Mouse (Mus musculus): ENCODE measurements around the gene Misp. TPM values are rescaled to one million over a fixed set of nuclear protein-coding genes. Genes with fewer than 3 reads are reported as not detected.
A peak's percentile ranks its signal among the peaks of the same experiment; 100 is the strongest.

Misp gene
- total and polyA plus RNA-seq, 2 experiments, result 0.18 to 0.51 TPM

GRCm38 (mm10) chr10:79874290-79874862, 53.6 kb downstream of the Misp start, which contains the start of the genes Prtn3 and Plppr3:
Gene Prtn3, plus strand, starts transcription at chr10:79874476.
Gene Plppr3, minus strand, starts transcription at chr10:79874634.
- no peak within 1 kb of the TSS for H3K27ac ChIP-seq (replicated peaks; ENCODE audit: insufficient read depth, low read depth, low read length)
- TF ChIP-seq CTCF (IDR thresholded peaks at IDR 0.05; ENCODE audit: low read depth, low read length) (no peak), POLR2A (IDR thresholded peaks at IDR 0.05; ENCODE audit: extremely low read depth, insufficient read depth, low read length) (no peak)
- WGBS, result 4% methylated on average over 52 of the region's 57 CpGs

GRCm38 (mm10) chr10:79877174-79877573, 56.4 kb downstream of the Misp start:
- Histone ChIP-seq H3K36me3 (ENCODE audit: control insufficient read depth, insufficient read depth, low read length) (no peaks in the 10 kb centered on the region), H3K9ac (ENCODE audit: low read depth, low read length) (no peak overlapping the region), H3K4me1 (ENCODE audit: control insufficient read depth, insufficient read depth, low read length) (peaks cover 6% of the 10 kb centered on the region), H3K4me3 (ENCODE audit: insufficient read depth, low read depth, low read length) (no peak overlapping the region), H3K27me3 (ENCODE audit: control insufficient read depth, insufficient read depth, low read length) (peaks cover 4% of the 10 kb centered on the region; the same call in 1 of the 2 replicates), H3K79me2 (ENCODE audit: control insufficient read depth, insufficient read depth, low read length) (no peaks in the 10 kb centered on the region), H3K27ac (replicated peaks; ENCODE audit: insufficient read depth, low read depth, low read length) (no peak overlapping the region)
- 58% methylated on average over 1 of the region's 1 CpGs for WGBS
- TF ChIP-seq CTCF (IDR thresholded peaks at IDR 0.05; ENCODE audit: low read depth, low read length) (no peak), POLR2A (IDR thresholded peaks at IDR 0.05; ENCODE audit: extremely low read depth, insufficient read depth, low read length) (no peak)
- peak; percentile 52 for DNase-seq (ENCODE audit: extremely low read depth, low read depth, low spot score)

More at GRCm38 (mm10) chr10:79874290-79874862, 53.6 kb downstream of the Misp start, which contains the start of the genes Prtn3 and Plppr3:
- H3K79me2 ChIP-seq (ENCODE audit: control insufficient read depth, insufficient read depth, low read length), result no peaks in the 10 kb centered on the region
- peak within 1 kb of the TSS; percentile 38; the same call in 1 of the 2 replicates for H3K9ac ChIP-seq (ENCODE audit: low read depth, low read length)
- peak within 1 kb of the TSS; percentile 55; the same call in 1 of the 2 replicates for H3K4me3 ChIP-seq (ENCODE audit: insufficient read depth, low read depth, low read length)
- peaks cover 4% of the 10 kb centered on the region for H3K4me1 ChIP-seq (ENCODE audit: control insufficient read depth, insufficient read depth, low read length)
- no peaks in the 10 kb centered on the region for H3K36me3 ChIP-seq (ENCODE audit: control insufficient read depth, insufficient read depth, low read length)
- peaks cover 4% of the 10 kb centered on the region; the same call in 1 of the 2 replicates for H3K27me3 ChIP-seq (ENCODE audit: control insufficient read depth, insufficient read depth, low read length)
- DNase-seq (ENCODE audit: extremely low read depth, low read depth, low spot score), result no peak

- peaks cover 6% of the 10 kb centered on the region for H3K4me1 ChIP-seq (ENCODE audit: control insufficient read depth, insufficient read depth, low read length)
- H3K9ac ChIP-seq (ENCODE audit: low read depth, low read length), result no peak overlapping the region
Observed at GRCm38 (mm10) chr10:79877757-79878156, 57.0 kb downstream of the Misp start.

GRCm38 (mm10) chr10:79879527-79879926, 58.7 kb downstream of the Misp start:
- no peaks in the 10 kb centered on the region for H3K79me2 ChIP-seq (ENCODE audit: control insufficient read depth, insufficient read depth, low read length)
- no peak overlapping the region for H3K9ac ChIP-seq (ENCODE audit: low read depth, low read length)
- no peaks in the 10 kb centered on the region for H3K36me3 ChIP-seq (ENCODE audit: control insufficient read depth, insufficient read depth, low read length)
- no peak for DNase-seq (ENCODE audit: extremely low read depth, low read depth, low spot score)
- no peak overlapping the region for H3K27ac ChIP-seq (replicated peaks; ENCODE audit: insufficient read depth, low read depth, low read length)
- TF ChIP-seq POLR2A (IDR thresholded peaks at IDR 0.05; ENCODE audit: extremely low read depth, insufficient read depth, low read length) (no peak), CTCF (IDR thresholded peaks at IDR 0.05; ENCODE audit: low read depth, low read length) (no peak)
- no peak overlapping the region for H3K4me3 ChIP-seq (ENCODE audit: insufficient read depth, low read depth, low read length)
- WGBS, result 41% methylated on average over 3 of the region's 3 CpGs
- H3K27me3 ChIP-seq (ENCODE audit: control insufficient read depth, insufficient read depth, low read length), result peaks cover 2% of the 10 kb centered on the region; the same call in 1 of the 2 replicates
- peaks cover 11% of the 10 kb centered on the region for H3K4me1 ChIP-seq (ENCODE audit: control insufficient read depth, insufficient read depth, low read length)

More at GRCm38 (mm10) chr10:79877757-79878156, 57.0 kb downstream of the Misp start:
- Histone ChIP-seq H3K36me3 (ENCODE audit: control insufficient read depth, insufficient read depth, low read length) (no peaks in the 10 kb centered on the region), H3K27me3 (ENCODE audit: control insufficient read depth, insufficient read depth, low read length) (peaks cover 4% of the 10 kb centered on the region; the same call in 1 of the 2 replicates), H3K27ac (replicated peaks; ENCODE audit: insufficient read depth, low read depth, low read length) (peak overlapping the region; percentile 49), H3K79me2 (ENCODE audit: control insufficient read depth, insufficient read depth, low read length) (no peaks in the 10 kb centered on the region), H3K4me3 (ENCODE audit: insufficient read depth, low read depth, low read length) (no peak overlapping the region)
- TF ChIP-seq POLR2A (IDR thresholded peaks at IDR 0.05; ENCODE audit: extremely low read depth, insufficient read depth, low read length) (no peak), CTCF (IDR thresholded peaks at IDR 0.05; ENCODE audit: low read depth, low read length) (no peak)
- WGBS, result 15% methylated on average over 12 of the region's 12 CpGs
- peak; percentile 62 for DNase-seq (ENCODE audit: extremely low read depth, low read depth, low spot score)

Other genes with a start within 250 kb of the Misp start
Only the 30 nearest of the 34 such genes appear.
- 0.07 and 0.09 TPM in 2 replicates for gene Shc2, start 183.1 kb upstream of the Misp start, total RNA-seq (2014; rRNA removed)
- gene Shc2, start 183.1 kb upstream of the Misp start, polyA plus RNA-seq (2012; rRNA removed), result 0.07 and 0.10 TPM in 2 replicates
- not detected in 2 replicates for gene Odf3l2, start 175.3 kb upstream of the Misp start, total RNA-seq (2014; rRNA removed)
- not detected in 2 replicates for gene Odf3l2, start 175.3 kb upstream of the Misp start, polyA plus RNA-seq (2012; rRNA removed)
- 0.60 TPM in 1 of 2 replicates, not detected in the other for gene Madcam1, start 156.4 kb upstream of the Misp start, total RNA-seq (2014; rRNA removed)
- not detected in 2 replicates for gene Madcam1, start 156.4 kb upstream of the Misp start, polyA plus RNA-seq (2012; rRNA removed)
- gene Tpgs1, start 151.6 kb upstream of the Misp start, total RNA-seq (2014; rRNA removed), result 18.2 and 24.4 TPM in 2 replicates
- 48.5 and 58.9 TPM in 2 replicates for gene Tpgs1, start 151.6 kb upstream of the Misp start, polyA plus RNA-seq (2012; rRNA removed)
- 82.1 and 91.1 TPM in 2 replicates for gene Cdc34, start 138.8 kb upstream of the Misp start, total RNA-seq (2014; rRNA removed)
- gene Cdc34, start 138.8 kb upstream of the Misp start, polyA plus RNA-seq (2012; rRNA removed), result 215 and 222 TPM in 2 replicates
- 0.09 and 0.34 TPM in 2 replicates for gene Gzmm, start 132.0 kb upstream of the Misp start, total RNA-seq (2014; rRNA removed)
- gene Gzmm, start 132.0 kb upstream of the Misp start, polyA plus RNA-seq (2012; rRNA removed), result 0.09 and 0.37 TPM in 2 replicates
- 652 and 839 TPM in 2 replicates for gene Bsg, start 116.5 kb upstream of the Misp start, total RNA-seq (2014; rRNA removed)
- 523 and 643 TPM in 2 replicates for gene Bsg, start 116.5 kb upstream of the Misp start, polyA plus RNA-seq (2012; rRNA removed)
- 0.09 and 0.13 TPM in 2 replicates for gene Hcn2, start 104.4 kb upstream of the Misp start, total RNA-seq (2014; rRNA removed)
- gene Hcn2, start 104.4 kb upstream of the Misp start, polyA plus RNA-seq (2012; rRNA removed), result 0.45 and 0.67 TPM in 2 replicates
- gene Polrmt, start 74.4 kb upstream of the Misp start, total RNA-seq (2014; rRNA removed), result 7.7 and 12.8 TPM in 2 replicates
- 32.7 and 42.4 TPM in 2 replicates for gene Polrmt, start 74.4 kb upstream of the Misp start, polyA plus RNA-seq (2012; rRNA removed)
- not detected in 2 replicates for gene Fgf22, start 65.9 kb upstream of the Misp start, total RNA-seq (2014; rRNA removed)
- not detected in 2 replicates for gene Fgf22, start 65.9 kb upstream of the Misp start, polyA plus RNA-seq (2012; rRNA removed)
- gene Rnf126, start 54.0 kb upstream of the Misp start, total RNA-seq (2014; rRNA removed), result 7.6 and 11.7 TPM in 2 replicates
- gene Rnf126, start 54.0 kb upstream of the Misp start, polyA plus RNA-seq (2012; rRNA removed), result 65.1 and 70.6 TPM in 2 replicates
- gene Fstl3, start 43.7 kb upstream of the Misp start, total RNA-seq (2014; rRNA removed), result 0.09 and 0.27 TPM in 2 replicates
- gene Fstl3, start 43.7 kb upstream of the Misp start, polyA plus RNA-seq (2012; rRNA removed), result 0.18 and 0.60 TPM in 2 replicates
- gene Prss57, start 30.0 kb upstream of the Misp start, total RNA-seq (2014; rRNA removed), result not detected in 2 replicates
- not detected in 2 replicates for gene Prss57, start 30.0 kb upstream of the Misp start, polyA plus RNA-seq (2012; rRNA removed)
- 0.81 and 0.92 TPM in 2 replicates for gene Palm, start 27.4 kb upstream of the Misp start, total RNA-seq (2014; rRNA removed)
- 1.9 and 3.0 TPM in 2 replicates for gene Palm, start 27.4 kb upstream of the Misp start, polyA plus RNA-seq (2012; rRNA removed)
- 43.9 and 86.1 TPM in 2 replicates for gene Ptbp1, start 33.4 kb downstream of the Misp start, total RNA-seq (2014; rRNA removed)
- 77.6 and 103 TPM in 2 replicates for gene Ptbp1, start 33.4 kb downstream of the Misp start, polyA plus RNA-seq (2012; rRNA removed)
- gene Prtn3, start 53.5 kb downstream of the Misp start, total RNA-seq (2014; rRNA removed), result 0.40 TPM in 1 of 2 replicates, not detected in the other
- gene Prtn3, start 53.5 kb downstream of the Misp start, polyA plus RNA-seq (2012; rRNA removed), result 0.20 and 1.1 TPM in 2 replicates
- gene Plppr3, start 53.6 kb downstream of the Misp start, total RNA-seq (2014; rRNA removed), result under 0.01 TPM in 1 of 2 replicates, not detected in the other
- 0.38 and 0.47 TPM in 2 replicates for gene Plppr3, start 53.6 kb downstream of the Misp start, polyA plus RNA-seq (2012; rRNA removed)
- 0.20 TPM in 1 of 2 replicates, not detected in the other for gene Elane, start 65.3 kb downstream of the Misp start, total RNA-seq (2014; rRNA removed)
- 0.12 and 0.15 TPM in 2 replicates for gene Elane, start 65.3 kb downstream of the Misp start, polyA plus RNA-seq (2012; rRNA removed)
- 5.7 and 11.3 TPM in 2 replicates for gene Cfd, start 69.9 kb downstream of the Misp start, total RNA-seq (2014; rRNA removed)
- gene Cfd, start 69.9 kb downstream of the Misp start, polyA plus RNA-seq (2012; rRNA removed), result 0.37 and 0.98 TPM in 2 replicates
- 5.9 and 8.2 TPM in 2 replicates for gene Med16, start 87.9 kb downstream of the Misp start, total RNA-seq (2014; rRNA removed)
- gene Med16, start 87.9 kb downstream of the Misp start, polyA plus RNA-seq (2012; rRNA removed), result 29.9 and 30.6 TPM in 2 replicates
- not detected in 2 replicates for gene Gm26602, start 89.9 kb downstream of the Misp start, total RNA-seq (2014; rRNA removed)
- not detected in 2 replicates for gene Gm26602, start 89.9 kb downstream of the Misp start, polyA plus RNA-seq (2012; rRNA removed)
- gene Kiss1r, start 96.0 kb downstream of the Misp start, total RNA-seq (2014; rRNA removed), result 0.18 and 0.60 TPM in 2 replicates
- gene Kiss1r, start 96.0 kb downstream of the Misp start, polyA plus RNA-seq (2012; rRNA removed), result 1.5 and 1.9 TPM in 2 replicates
- 12.4 and 15.5 TPM in 2 replicates for gene R3hdm4, start 100.2 kb downstream of the Misp start, total RNA-seq (2014; rRNA removed)
- 78.8 and 80.0 TPM in 2 replicates for gene R3hdm4, start 100.2 kb downstream of the Misp start, polyA plus RNA-seq (2012; rRNA removed)
- gene Arid3a, start 106.1 kb downstream of the Misp start, total RNA-seq (2014; rRNA removed), result 0.37 and 0.74 TPM in 2 replicates
- 0.69 and 1.7 TPM in 2 replicates for gene Arid3a, start 106.1 kb downstream of the Misp start, polyA plus RNA-seq (2012; rRNA removed)
- gene Wdr18, start 139.2 kb downstream of the Misp start, total RNA-seq (2014; rRNA removed), result 24.8 TPM in 2 replicates
- 59.8 and 63.3 TPM in 2 replicates for gene Wdr18, start 139.2 kb downstream of the Misp start, polyA plus RNA-seq (2012; rRNA removed)
- gene Grin3b, start 149.7 kb downstream of the Misp start, total RNA-seq (2014; rRNA removed), result 0.18 TPM in 1 of 2 replicates, not detected in the other
- 0.45 TPM in 2 replicates for gene Grin3b, start 149.7 kb downstream of the Misp start, polyA plus RNA-seq (2012; rRNA removed)
- 35.7 and 51.7 TPM in 2 replicates for gene Tmem259, start 163.3 kb downstream of the Misp start, total RNA-seq (2014; rRNA removed)
- gene Tmem259, start 163.3 kb downstream of the Misp start, polyA plus RNA-seq (2012; rRNA removed), result 223 and 259 TPM in 2 replicates
- gene Cnn2, start 167.6 kb downstream of the Misp start, total RNA-seq (2014; rRNA removed), result 5.2 and 6.4 TPM in 2 replicates
- 6.9 and 9.8 TPM in 2 replicates for gene Cnn2, start 167.6 kb downstream of the Misp start, polyA plus RNA-seq (2012; rRNA removed)
- 1.4 and 1.9 TPM in 2 replicates for gene Abca7, start 175.5 kb downstream of the Misp start, total RNA-seq (2014; rRNA removed)
- 3.2 and 3.4 TPM in 2 replicates for gene Abca7, start 175.5 kb downstream of the Misp start, polyA plus RNA-seq (2012; rRNA removed)
- 4.5 and 4.6 TPM in 2 replicates for gene Arhgap45, start 195.7 kb downstream of the Misp start, total RNA-seq (2014; rRNA removed)
- 7.7 and 10.9 TPM in 2 replicates for gene Arhgap45, start 195.7 kb downstream of the Misp start, polyA plus RNA-seq (2012; rRNA removed)

Measured in liver, adult 2 months (tissue).